Mouse (Mus musculus) central nervous system, embryonic 18 days (tissue): ENCODE measurements around the gene Txnrd1. TPM values are rescaled to one million over a fixed set of nuclear protein-coding genes. Genes with fewer than 3 reads are reported as not detected.

Source experiments
- polyA plus RNA-seq: library from polyadenylated mRNA; depleted of rRNA; stranded (reverse); fragments of >200 nt; gene quantifications from 2 replicates; pipeline ENCODE4 v1.2.3, GENCODE M21; 2012; rRNA removed

Txnrd1 gene
- 86.8 and 97.1 TPM in 2 replicates for polyA plus RNA-seq

GRCm38 (mm10) chr10:82833926-82834325 is at the start of gene Txnrd1:
Gene Txnrd1, plus strand, starts transcription at chr10:82833951.

GRCm38 (mm10) chr10:82866356-82866755 is 32.6 kb downstream of the Txnrd1 start, which contains the start of gene Eid3:
Gene Eid3, plus strand, starts transcription at chr10:82866626.

Other genes with a start within 250 kb of the Txnrd1 start
- 36.4 and 38.5 TPM in 2 replicates for gene 1190007I07Rik, start 210.7 kb upstream of the Txnrd1 start, polyA plus RNA-seq
- gene Tdg, start 204.1 kb upstream of the Txnrd1 start, polyA plus RNA-seq: 104 TPM in 2 replicates
- 1.7 and 2.1 TPM in 2 replicates for gene Glt8d2, start 143.3 kb upstream of the Txnrd1 start, polyA plus RNA-seq
- 31.6 and 35.1 TPM in 2 replicates for gene Hcfc2, start 137.8 kb upstream of the Txnrd1 start, polyA plus RNA-seq
- 49.4 and 51.4 TPM in 2 replicates for gene Nfyb, start 69.8 kb upstream of the Txnrd1 start, polyA plus RNA-seq
- 0.71 and 0.86 TPM in 2 replicates for gene Eid3, start 32.7 kb downstream of the Txnrd1 start, polyA plus RNA-seq
- 17.1 and 18.0 TPM in 2 replicates for gene Chst11, start 151.5 kb downstream of the Txnrd1 start, polyA plus RNA-seq